Mouse (Mus musculus) liver, adult 2 months (tissue): ENCODE measurements around the gene Slc43a2. TPM values are rescaled to one million over a fixed set of nuclear protein-coding genes. Genes with fewer than 3 reads are reported as not detected.

ENCODE experiments used
- DNase-seq: peaks from one replicate; pipeline ENCODE4 v3.0.0-alpha.2; 2011; ENCODE audit warnings: low read depth, low spot score; ENCODE audit errors: extremely low read depth
- H3K27ac ChIP-seq: fragments of 200-500 bp; replicated peaks from 2 replicates; pipeline ENCODE4 v1.5.1; 2012; ENCODE audit warnings: low read depth, mild to moderate bottlenecking, control low read depth, inconsistent platforms, low read length; ENCODE audit not compliant: insufficient read depth
- H3K27me3 ChIP-seq: fragments of 200-500 bp; 2 replicates; pipeline ENCODE4 v1.6.1; 2012; ENCODE audit warnings: mild to moderate bottlenecking, moderate library complexity, low read length, inconsistent platforms; ENCODE audit not compliant: control insufficient read depth, insufficient read depth
- H3K36me3 ChIP-seq: fragments of 200-500 bp; 2 replicates; pipeline ENCODE4 v1.6.1; 2012; ENCODE audit warnings: low read length, inconsistent platforms; ENCODE audit not compliant: control insufficient read depth, insufficient read depth
- H3K4me1 ChIP-seq: fragments of 200-500 bp; 2 replicates; pipeline ENCODE4 v1.6.1; 2011; ENCODE audit warnings: low read length; ENCODE audit not compliant: control insufficient read depth, insufficient read depth
- H3K4me3 ChIP-seq: fragments of 200-500 bp; 2 replicates; pipeline ENCODE4 v1.5.1; 2011; ENCODE audit warnings: low read depth, mild to moderate bottlenecking, control low read depth, low read length, moderate library complexity; ENCODE audit not compliant: insufficient read depth
- H3K79me2 ChIP-seq: fragments of 200-500 bp; 2 replicates; pipeline ENCODE4 v1.6.1; 2012; ENCODE audit warnings: inconsistent platforms, mild to moderate bottlenecking, low read length, moderate library complexity; ENCODE audit not compliant: control insufficient read depth, insufficient read depth
- H3K9ac ChIP-seq: fragments of 200-500 bp; 2 replicates; pipeline ENCODE4 v1.6.1; 2012; ENCODE audit warnings: low read depth, mild to moderate bottlenecking, control low read depth, inconsistent platforms, low read length
- CTCF ChIP-seq: fragments of 200-500 bp; IDR thresholded peaks from 2 replicates; pipeline ENCODE4 v1.5.1; 2011; ENCODE audit warnings: low read depth, low read length, control low read depth
- POLR2A ChIP-seq: fragments of 200-500 bp; IDR thresholded peaks from 2 replicates; pipeline ENCODE4 v1.6.1; 2011; ENCODE audit warnings: low read length, control low read depth; ENCODE audit not compliant: insufficient read depth; ENCODE audit errors: extremely low read depth
- WGBS: fragments of 180-500 bp; shearing (Covaris S2); methylation state at CpG from one replicate; pipeline ENCODE4 v1.1.7; 2018; 5-methylcytosine and 5-hydroxymethylcytosine counted together
- polyA plus RNA-seq: library from polyadenylated mRNA; depleted of rRNA; stranded (reverse); fragments of >200 nt; gene quantifications from 2 replicates; pipeline ENCODE4 v1.2.3, GENCODE M21; 2012
- total RNA-seq: library from RNA; depleted of rRNA; stranded (reverse); fragments of >200 nt; gene quantifications from 2 replicates; pipeline ENCODE4 v1.2.3, GENCODE M21; 2014

Gene Slc43a2
- total and polyA plus RNA-seq, 2 experiments: 4.1 to 8.0 TPM

DNA sequence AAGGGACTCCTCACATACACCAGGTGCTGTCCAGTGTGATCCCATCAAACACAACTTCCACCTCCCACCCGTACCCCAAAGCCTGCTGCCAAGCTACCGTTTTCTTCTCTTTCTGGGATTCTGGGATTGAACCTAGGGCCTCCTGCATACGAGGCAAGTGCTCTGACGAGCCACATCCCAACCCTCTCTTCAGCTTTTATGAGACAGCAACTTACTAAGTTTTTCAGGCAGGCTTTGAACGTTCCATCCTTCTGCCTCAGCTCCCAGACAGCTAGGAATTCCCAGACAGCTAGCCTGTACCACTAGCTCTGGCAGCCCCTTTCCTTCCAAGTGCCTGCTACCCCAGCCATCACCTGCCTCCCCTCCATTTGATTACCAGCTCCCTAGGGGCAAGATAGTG, 55.5 kb downstream of the Slc43a2 start:
- H3K27ac ChIP-seq: no peak overlapping the region
- no peak for TF ChIP-seq CTCF
- TF ChIP-seq POLR2A: no peak
- no peak for DNase-seq

DNA sequence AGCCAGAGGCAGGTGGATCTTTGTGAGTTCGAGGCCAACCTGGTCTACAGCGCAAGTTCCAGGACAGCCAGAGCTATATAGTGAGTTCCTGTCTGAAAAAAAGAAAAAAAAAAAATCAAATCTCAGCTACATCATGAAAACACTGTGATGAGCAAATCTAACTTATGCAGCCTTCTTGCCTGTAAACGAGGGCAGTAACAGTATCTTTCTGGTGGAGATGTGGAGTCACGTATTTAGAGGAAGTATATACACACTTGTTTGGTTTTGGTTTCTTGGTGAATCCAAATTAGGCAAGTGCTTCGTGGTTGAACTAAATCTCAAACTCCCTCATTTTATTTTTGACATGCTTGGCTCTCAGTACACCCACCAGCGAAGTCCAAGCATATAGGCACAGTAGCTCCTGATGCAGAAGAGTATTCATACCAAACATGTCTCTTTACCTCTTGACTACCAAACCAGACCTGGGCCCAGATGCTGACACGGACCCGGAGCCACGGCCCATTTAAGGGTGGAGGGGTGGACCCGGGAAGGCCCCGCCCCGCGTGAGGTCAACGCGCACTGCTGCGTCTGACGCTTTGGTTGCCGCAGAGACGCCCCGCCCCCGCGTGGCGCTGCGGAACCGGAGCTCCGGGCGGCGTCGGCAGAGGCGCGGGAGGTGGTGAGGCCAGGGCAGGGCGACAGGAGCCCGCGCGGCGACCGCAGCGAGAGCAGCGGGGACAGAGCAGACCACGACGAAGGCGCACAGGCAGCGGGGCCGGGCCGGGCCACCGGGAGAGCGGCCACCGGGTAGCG, 56.2 kb downstream of the Slc43a2 start, which contains the start of gene Pitpna:
Pitpna (plus strand) TSS at position 605 of the 792 bp plus-strand sequence.
- Histone ChIP-seq H3K4me3 (peak within 1 kb of the TSS; percentile 86), H3K27ac (peak within 1 kb of the TSS; percentile 70), H3K4me1 (peaks cover 20% of the 10 kb centered on the region), H3K9ac (peak within 1 kb of the TSS; percentile 97), H3K79me2 (peaks cover 23% of the 10 kb centered on the region; the same call in 1 of the 2 replicates), H3K36me3 (no peaks in the 10 kb centered on the region; the same call in 1 of the 2 replicates), H3K27me3 (no peaks in the 10 kb centered on the region)
- DNase-seq: peak; percentile 73
- TF ChIP-seq CTCF (no peak), POLR2A (peak; percentile 82)
- 5% methylated on average over 49 of the region's 49 CpGs for WGBS

More for the DNA sequence above, 55.5 kb downstream of the Slc43a2 start:
- Histone ChIP-seq H3K27me3 (no peaks in the 10 kb centered on the region), H3K9ac (no peak overlapping the region), H3K36me3 (no peaks in the 10 kb centered on the region), H3K4me3 (no peak overlapping the region), H3K79me2 (peaks cover 23% of the 10 kb centered on the region; the same call in 1 of the 2 replicates), H3K4me1 (peaks cover 20% of the 10 kb centered on the region)
- WGBS: 92% methylated on average over 5 of the region's 5 CpGs

DNA sequence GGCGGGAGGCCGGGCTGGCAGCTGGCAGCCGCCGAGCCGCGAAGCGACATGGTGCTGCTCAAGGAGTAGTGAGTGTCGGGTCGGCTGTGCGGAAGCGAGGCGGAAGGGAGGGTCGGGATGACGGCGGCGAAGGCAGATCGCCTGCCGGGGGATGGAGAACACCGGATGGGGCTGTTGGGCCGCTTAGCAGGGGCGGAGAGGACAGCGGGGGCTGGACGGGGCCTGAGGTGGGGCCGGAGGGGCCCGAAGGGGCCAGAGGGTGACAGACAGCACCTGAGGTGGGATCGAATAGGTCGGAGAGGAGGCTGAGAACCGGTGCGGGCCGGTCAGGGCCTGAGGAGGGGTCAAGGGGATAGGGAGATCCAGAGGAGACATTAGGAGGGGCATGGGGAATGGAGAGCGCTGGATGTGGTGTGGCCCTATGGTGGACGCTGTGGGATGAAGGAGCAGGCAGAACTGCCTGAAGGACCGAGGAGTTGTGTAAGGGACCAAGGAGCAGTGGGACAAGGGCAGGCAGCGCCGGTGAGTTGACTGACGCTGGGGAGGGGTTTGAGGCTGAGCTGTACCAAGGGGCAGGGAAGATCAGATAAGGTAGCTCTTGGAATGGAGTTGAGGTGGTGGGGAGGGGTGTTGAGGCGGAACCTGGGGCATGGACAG, 56.9 kb downstream of the Slc43a2 start:
- Histone ChIP-seq H3K27me3 (no peaks in the 10 kb centered on the region), H3K79me2 (peaks cover 23% of the 10 kb centered on the region; the same call in 1 of the 2 replicates), H3K4me3 (peak overlapping the region; percentile 86), H3K4me1 (peaks cover 20% of the 10 kb centered on the region), H3K9ac (peak overlapping the region; percentile 97), H3K36me3 (peaks cover 4% of the 10 kb centered on the region; the same call in 1 of the 2 replicates), H3K27ac (peak overlapping the region; percentile 70)
- no peak for DNase-seq
- 2% methylated on average over 37 of the region's 37 CpGs for WGBS
- no peak for TF ChIP-seq CTCF
- TF ChIP-seq POLR2A: no peak

DNA sequence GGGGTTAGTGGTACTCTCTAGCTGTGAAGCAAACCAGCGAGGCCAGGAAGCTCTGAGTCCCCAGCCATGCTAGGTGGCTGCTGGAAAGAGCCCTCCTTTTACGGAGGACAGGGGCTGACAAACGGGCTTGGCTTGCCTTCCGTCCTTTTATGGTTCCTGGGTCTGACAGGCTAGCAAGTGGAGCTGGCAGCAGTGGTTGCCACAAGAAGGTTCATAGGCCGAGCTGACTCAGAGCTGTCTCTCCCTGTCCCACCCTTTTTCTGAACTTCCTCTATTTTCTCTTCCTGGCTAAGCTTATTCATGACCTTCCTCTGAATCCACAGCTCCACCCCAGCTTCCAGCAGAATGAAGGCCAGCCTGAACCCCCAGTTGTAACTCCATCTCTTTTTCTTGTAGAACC, 61.1 kb downstream of the Slc43a2 start:
- DNase-seq: no peak
- TF ChIP-seq CTCF (no peak), POLR2A (no peak)

DNA sequence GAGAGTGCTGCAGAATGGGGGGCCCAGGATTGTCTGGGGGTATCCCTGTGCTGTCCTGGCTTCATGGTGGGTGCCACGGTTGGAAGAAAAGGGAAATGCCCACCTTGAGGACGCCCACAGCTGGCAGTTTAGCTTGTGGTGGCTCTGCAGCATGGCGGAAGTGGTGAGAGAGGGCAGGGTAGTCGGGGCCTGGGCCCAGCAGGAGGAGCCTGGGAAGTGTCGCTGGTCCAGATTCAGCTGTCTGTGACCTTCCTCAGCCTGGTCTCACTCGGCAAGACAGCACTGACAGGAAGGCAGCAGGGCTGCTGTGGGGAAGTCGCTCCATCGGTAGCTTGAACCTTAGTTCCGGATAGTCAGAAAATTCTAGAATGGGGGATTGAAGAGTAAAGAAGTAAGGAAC, 62.9 kb downstream of the Slc43a2 start:
- no peak for TF ChIP-seq CTCF
- TF ChIP-seq POLR2A: no peak
- H3K36me3 ChIP-seq: peaks cover 14% of the 10 kb centered on the region; the same call in 1 of the 2 replicates
- H3K4me1 ChIP-seq: peaks cover 21% of the 10 kb centered on the region
- H3K79me2 ChIP-seq: peaks cover 8% of the 10 kb centered on the region; the same call in 1 of the 2 replicates
- no peak overlapping the region for H3K9ac ChIP-seq
- 72% methylated on average over 9 of the region's 9 CpGs for WGBS
- H3K27me3 ChIP-seq: no peaks in the 10 kb centered on the region
- H3K4me3 ChIP-seq: no peak overlapping the region
- peak; percentile 40 for DNase-seq
- peak overlapping the region; percentile 4; the same call in 1 of the 2 replicates for H3K27ac ChIP-seq

More for the DNA sequence above, 61.1 kb downstream of the Slc43a2 start:
- H3K9ac ChIP-seq: no peak overlapping the region
- H3K4me3 ChIP-seq: no peak overlapping the region
- peaks cover 30% of the 10 kb centered on the region for H3K4me1 ChIP-seq
- H3K27ac ChIP-seq: peak overlapping the region; percentile 15
- H3K36me3 ChIP-seq: peaks cover 4% of the 10 kb centered on the region; the same call in 1 of the 2 replicates
- WGBS: 77% methylated on average over 5 of the region's 5 CpGs
- peaks cover 23% of the 10 kb centered on the region; the same call in 1 of the 2 replicates for H3K79me2 ChIP-seq
- no peaks in the 10 kb centered on the region for H3K27me3 ChIP-seq
